Mouse (Mus musculus): ENCODE data around the gene Rasl10a. TPM values are rescaled to one million over a fixed set of nuclear protein-coding genes. Genes with fewer than 3 reads are reported as not detected.

Rasl10a gene
- polyA plus RNA-seq, 1 experiment from 2014 or later, result 0.59 TPM

DNA sequence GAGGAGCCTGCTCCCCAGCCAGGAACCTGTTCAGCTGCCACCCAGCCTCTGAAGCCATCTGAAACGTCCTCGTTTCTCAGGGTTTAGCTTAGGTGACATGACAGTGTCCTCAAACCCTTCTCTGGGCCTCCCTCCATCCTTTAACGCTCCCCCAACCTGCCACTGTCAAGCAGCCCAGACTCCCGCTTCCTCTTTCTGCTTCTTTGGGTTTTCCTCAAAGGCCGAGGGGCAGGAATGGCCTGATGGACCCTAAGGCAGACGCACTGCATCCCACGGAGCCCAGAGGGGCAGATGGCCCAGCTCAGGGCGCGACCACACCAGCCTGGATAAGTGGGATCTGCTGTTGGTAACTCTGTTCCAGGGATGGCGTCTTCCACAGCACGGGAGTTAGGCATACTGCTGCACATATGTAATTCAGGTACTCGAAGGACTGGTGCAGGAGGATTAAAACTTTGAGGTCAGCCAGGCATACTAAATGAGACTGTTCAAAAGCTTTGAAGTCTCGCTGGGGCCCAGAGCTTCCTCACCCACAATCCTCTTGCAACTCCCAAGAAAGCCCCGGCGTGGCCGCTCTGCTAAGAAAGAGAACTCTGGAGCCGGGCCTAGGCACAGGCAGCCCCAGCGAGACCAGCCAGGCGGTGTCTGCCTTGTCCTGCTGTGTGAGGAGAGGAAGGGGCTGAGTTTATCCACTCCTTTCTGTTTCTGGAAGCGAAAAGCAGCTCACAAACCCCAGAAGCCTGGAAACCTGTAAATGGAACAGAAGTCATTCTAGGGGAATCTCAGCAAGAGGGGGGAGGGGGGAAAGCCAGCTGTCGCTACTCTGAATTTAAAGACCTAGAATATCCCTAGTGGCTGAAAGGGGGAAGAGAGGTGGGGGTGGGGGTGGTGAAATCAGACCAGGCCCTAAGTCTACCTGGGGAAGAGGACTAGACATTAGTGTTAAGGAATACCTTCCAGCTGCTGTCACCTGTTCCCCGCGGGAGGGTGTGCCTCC, 1.7 kb upstream of the Rasl10a start:
- no peak for ATAC-seq (ENCODE audit: low FRiP score)
- H3K27ac ChIP-seq, result no peak overlapping the region
- no peak overlapping the region for H3K4me3 ChIP-seq (replicated peaks)
- 19% methylated on average over 23 of the region's 23 CpGs for WGBS
- no peak overlapping the region; the same call in 1 of the 2 replicates for H3K4me2 ChIP-seq
- no peaks in the 10 kb centered on the region for H3K9me3 ChIP-seq
- peaks cover 66% of the 10 kb centered on the region for H3K27me3 ChIP-seq
- H3K4me1 ChIP-seq, result peaks cover 44% of the 10 kb centered on the region
- H3K36me3 ChIP-seq (replicated peaks), result no peaks in the 10 kb centered on the region
- H3K9ac ChIP-seq, result no peak overlapping the region

DNA sequence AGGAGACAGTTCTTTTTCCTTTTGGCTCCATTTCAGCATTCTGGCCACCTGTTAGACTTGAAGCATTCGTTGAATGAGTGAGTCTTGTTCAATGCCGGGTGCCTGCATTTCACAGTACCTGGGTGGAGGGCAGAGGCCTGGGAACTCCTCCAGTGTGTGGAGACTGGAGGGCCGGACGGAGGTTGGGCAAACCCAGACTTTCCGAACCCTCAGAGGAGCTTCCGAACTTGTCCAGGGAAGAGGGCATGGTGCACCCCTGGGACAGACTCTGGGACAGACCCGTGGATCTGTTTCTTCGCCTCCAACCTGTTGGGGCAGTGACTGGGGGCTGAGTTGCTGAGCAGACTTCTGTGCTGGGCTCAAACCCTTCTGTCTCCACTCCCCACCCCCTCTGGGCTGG, 864 bp upstream of the Rasl10a start:
- no peaks in the 10 kb centered on the region for H3K36me3 ChIP-seq (replicated peaks)
- 49% methylated on average over 8 of the region's 8 CpGs for WGBS
- peaks cover 74% of the 10 kb centered on the region for H3K27me3 ChIP-seq
- no peak overlapping the region for H3K4me2 ChIP-seq
- no peak overlapping the region for H3K27ac ChIP-seq
- H3K9ac ChIP-seq, result no peak overlapping the region
- ATAC-seq (ENCODE audit: low FRiP score), result no peak
- H3K9me3 ChIP-seq, result no peaks in the 10 kb centered on the region
- no peak overlapping the region for H3K4me3 ChIP-seq (replicated peaks)
- H3K4me1 ChIP-seq, result peaks cover 53% of the 10 kb centered on the region

DNA sequence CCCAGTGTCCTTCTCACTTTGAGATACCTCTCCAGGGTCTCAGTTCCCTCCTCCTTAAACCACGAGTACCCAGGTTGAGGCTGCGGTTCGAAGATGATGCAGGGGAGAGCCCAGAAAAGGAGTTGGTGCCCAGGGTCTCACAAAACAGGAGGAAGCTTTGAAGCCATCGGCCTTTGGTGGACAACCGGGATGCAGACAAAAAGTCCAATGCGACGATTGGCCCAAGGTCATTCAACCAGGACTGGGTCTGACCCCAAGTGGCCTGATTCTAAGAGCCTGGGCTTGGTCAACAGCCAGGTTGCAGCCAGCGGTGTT, 430 bp upstream of the Rasl10a start:
- Histone ChIP-seq H3K9me3 (no peaks in the 10 kb centered on the region), H3K27ac (no peak overlapping the region), H3K27me3 (peaks cover 78% of the 10 kb centered on the region), H3K4me1 (peaks cover 57% of the 10 kb centered on the region), H3K4me2 (peak overlapping the region; percentile 77), H3K4me3 (replicated peaks) (peak overlapping the region; percentile 47), H3K9ac (peak overlapping the region; percentile 49; the same call in 1 of the 2 replicates), H3K36me3 (replicated peaks) (no peaks in the 10 kb centered on the region)
- 10% methylated on average over 8 of the region's 8 CpGs for WGBS
- ATAC-seq (ENCODE audit: low FRiP score), result no peak

DNA sequence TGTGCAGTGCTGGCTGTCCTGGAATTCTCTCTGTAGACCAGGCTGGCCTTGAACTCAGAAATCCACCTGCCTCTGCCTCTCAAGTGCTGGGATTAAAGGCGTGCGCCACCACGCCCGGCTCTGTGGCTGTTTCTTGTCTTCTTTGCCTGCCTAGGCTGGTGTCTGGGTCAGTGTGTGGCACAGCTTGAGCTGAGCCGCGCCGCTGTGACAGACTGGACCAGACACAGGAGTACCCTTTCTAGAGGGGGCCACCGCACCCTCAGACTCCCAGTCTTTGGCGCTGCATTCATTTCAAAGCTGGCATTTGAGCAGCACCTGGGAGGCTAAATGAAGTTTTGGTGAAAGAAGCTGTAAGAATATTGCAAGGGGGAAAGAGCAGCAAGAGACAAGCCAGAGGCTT, 855 bp downstream of the Rasl10a start:
- H3K4me1 ChIP-seq, result peaks cover 68% of the 10 kb centered on the region
- no peak overlapping the region for H3K4me3 ChIP-seq (replicated peaks)
- no peaks in the 10 kb centered on the region for H3K36me3 ChIP-seq (replicated peaks)
- H3K9ac ChIP-seq, result no peak overlapping the region
- H3K27ac ChIP-seq, result no peak overlapping the region
- no peaks in the 10 kb centered on the region for H3K9me3 ChIP-seq
- peaks cover 91% of the 10 kb centered on the region for H3K27me3 ChIP-seq
- 39% methylated on average over 9 of the region's 9 CpGs for WGBS
- no peak for ATAC-seq (ENCODE audit: low FRiP score)
- H3K4me2 ChIP-seq, result no peak overlapping the region

DNA sequence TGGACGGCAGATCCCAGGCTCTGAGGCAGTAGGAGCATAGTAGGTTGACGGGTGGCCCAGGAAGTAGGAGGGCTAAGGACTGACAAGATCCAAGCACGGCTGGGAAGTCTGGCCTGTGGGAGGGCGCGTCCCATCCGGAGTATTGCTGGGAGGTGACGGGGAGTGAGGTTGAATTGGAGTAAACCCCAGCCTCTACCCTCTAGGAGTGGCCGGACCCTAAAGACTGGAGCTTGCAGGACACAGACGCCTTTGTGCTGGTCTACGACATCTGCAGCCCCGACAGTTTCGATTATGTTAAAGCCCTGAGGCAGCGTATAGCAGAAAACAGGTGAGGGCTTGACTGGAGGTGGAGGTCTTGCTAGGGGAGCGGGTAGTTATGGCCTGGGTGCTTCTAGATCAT, 1.3 kb downstream of the Rasl10a start:
- Histone ChIP-seq H3K4me3 (replicated peaks) (peak overlapping the region; percentile 8; the same call in 1 of the 2 replicates), H3K9ac (no peak overlapping the region), H3K27ac (no peak overlapping the region), H3K36me3 (replicated peaks) (no peaks in the 10 kb centered on the region), H3K4me2 (no peak overlapping the region), H3K27me3 (peaks cover 96% of the 10 kb centered on the region), H3K4me1 (peaks cover 73% of the 10 kb centered on the region), H3K9me3 (no peaks in the 10 kb centered on the region)
- ATAC-seq (ENCODE audit: low FRiP score), result no peak
- WGBS, result 26% methylated on average over 14 of the region's 14 CpGs

DNA sequence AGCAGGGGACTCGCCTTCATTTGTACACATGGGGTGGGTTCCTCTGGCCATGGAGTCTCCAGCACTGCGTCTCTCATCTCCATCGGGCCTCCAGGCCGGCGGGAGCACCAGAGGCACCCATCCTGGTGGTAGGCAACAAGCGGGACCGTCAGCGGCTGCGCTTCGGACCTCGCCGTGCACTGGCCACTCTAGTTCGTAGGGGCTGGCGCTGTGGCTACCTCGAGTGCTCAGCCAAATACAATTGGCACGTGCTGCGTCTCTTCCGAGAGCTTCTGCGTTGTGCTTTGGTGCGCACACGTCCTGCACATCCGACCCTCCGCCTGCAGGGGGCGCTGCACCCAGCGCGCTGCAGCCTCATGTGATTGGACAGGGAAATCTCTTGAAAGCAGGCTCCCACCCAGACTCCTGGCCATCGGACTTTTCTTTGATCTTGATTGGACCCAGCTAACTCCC, 1.8 kb downstream of the Rasl10a start:
- no peak overlapping the region for H3K27ac ChIP-seq
- peak overlapping the region; percentile 8; the same call in 1 of the 2 replicates for H3K4me3 ChIP-seq (replicated peaks)
- no peaks in the 10 kb centered on the region for H3K9me3 ChIP-seq
- H3K4me1 ChIP-seq, result peaks cover 78% of the 10 kb centered on the region
- no peak for ATAC-seq (ENCODE audit: low FRiP score)
- peak overlapping the region; percentile 5; the same call in 1 of the 2 replicates for H3K4me2 ChIP-seq
- no peaks in the 10 kb centered on the region for H3K36me3 ChIP-seq (replicated peaks)
- no peak overlapping the region for H3K9ac ChIP-seq
- WGBS, result 10% methylated on average over 27 of the region's 27 CpGs
- peaks cover 99% of the 10 kb centered on the region for H3K27me3 ChIP-seq

DNA sequence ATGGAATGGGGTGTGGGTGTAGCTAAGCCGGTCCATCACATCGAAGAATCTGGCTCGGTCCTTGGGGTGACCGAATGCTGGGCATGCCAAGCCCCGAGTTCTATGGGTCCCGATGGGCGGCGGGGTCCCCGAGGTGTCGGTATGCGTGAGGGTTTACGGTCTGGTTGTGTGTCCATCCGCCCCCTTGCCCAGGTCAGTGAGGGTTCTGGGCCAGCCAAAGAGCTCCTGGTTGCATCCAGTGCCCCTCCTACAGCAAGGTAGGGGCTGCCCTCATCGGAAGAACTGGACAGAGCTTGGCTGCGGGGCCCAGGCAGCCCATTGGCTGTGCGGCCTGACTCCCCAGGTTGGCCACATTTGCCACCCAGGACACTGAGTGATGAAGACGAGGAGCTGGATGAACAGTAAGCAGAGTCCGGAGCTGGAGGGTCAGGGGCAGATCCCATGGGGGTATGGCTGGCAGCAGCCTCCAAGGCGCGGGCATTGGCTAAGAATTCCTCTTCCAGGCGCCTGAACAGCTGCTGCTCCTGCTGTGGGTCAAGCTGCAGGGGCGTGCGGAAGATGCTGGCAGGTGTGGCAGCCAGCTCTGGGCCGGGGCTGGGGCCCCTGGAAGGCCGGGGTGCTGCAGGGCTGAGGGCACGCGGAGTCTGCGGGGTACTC, 3.0 kb downstream of the Rasl10a start:
- no peaks in the 10 kb centered on the region for H3K9me3 ChIP-seq
- WGBS, result 47% methylated on average over 28 of the region's 28 CpGs
- H3K4me2 ChIP-seq, result peak overlapping the region; percentile 70
- H3K36me3 ChIP-seq (replicated peaks), result no peaks in the 10 kb centered on the region
- no peak overlapping the region for H3K27ac ChIP-seq
- peaks cover 75% of the 10 kb centered on the region for H3K4me1 ChIP-seq
- H3K4me3 ChIP-seq (replicated peaks), result peak overlapping the region; percentile 39
- ATAC-seq (ENCODE audit: low FRiP score), result no peak
- peak overlapping the region; percentile 48; the same call in 1 of the 2 replicates for H3K9ac ChIP-seq
- H3K27me3 ChIP-seq, result peaks cover 90% of the 10 kb centered on the region

DNA sequence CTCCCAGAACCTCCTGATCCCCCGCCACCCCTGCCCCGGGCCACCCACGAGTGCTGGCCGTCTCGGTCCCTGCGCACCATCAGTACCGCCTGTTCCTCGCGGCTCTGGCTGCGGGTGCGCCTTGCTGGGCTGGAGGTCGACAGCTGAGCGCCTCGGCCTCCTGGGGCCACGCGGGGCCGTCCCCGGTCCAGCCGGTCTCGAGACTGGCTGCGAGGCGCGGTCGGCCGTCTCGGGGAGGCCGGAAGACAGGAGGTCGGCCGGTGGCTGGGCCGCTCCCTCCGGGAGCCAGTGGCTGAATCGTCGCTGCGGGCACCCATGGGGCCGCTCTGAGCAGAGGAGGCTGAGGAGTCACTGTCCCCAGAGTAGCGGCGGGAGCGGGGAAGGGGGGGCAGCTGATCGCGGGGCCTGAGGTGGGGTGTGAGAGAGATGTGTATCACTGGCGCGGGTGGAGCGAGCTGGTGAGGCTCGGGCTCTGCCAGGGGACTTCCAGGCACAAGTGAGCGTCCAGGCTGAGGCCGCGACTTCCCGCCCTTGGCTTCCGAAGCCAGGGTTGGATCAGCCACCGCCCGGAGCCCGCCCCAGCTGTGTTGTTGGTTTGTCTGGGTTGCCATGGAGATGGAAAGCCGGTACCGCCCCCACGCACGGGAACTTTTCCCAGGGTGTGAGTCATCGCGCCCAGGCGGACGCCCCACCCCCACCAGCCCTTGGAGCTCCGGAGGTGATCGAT, 3.6 kb downstream of the Rasl10a start:
- peak; percentile 18 for ATAC-seq (ENCODE audit: low FRiP score)
- Histone ChIP-seq H3K4me2 (peak overlapping the region; percentile 70), H3K4me1 (peaks cover 68% of the 10 kb centered on the region), H3K36me3 (replicated peaks) (no peaks in the 10 kb centered on the region), H3K9ac (peak overlapping the region; percentile 48; the same call in 1 of the 2 replicates), H3K9me3 (no peaks in the 10 kb centered on the region), H3K27me3 (peaks cover 83% of the 10 kb centered on the region), H3K27ac (no peak overlapping the region), H3K4me3 (replicated peaks) (peak overlapping the region; percentile 39)
- WGBS, result under 1% methylated on average over 58 of the region's 62 CpGs

DNA sequence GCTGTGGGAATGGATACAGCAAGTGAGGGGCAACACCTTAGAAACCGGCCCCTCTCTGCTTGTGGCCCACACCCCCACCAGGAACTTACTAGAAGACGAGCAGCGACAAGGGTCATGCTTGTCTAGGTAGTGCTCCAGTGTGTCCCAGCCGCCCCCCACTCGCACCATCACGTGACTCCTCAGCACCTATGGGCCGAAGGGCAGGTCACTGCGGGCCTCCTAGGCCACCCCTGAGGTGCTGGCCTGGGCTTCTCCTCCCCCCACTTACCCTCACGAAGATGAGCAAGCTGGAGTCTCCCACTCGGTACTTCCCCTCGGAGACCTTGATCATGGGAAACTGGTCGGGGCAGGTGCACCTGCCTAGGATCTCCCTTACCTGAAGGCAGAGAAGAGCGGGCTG, 4.4 kb downstream of the Rasl10a start:
- peak overlapping the region; percentile 70 for H3K4me2 ChIP-seq
- peak overlapping the region; percentile 48; the same call in 1 of the 2 replicates for H3K9ac ChIP-seq
- H3K4me1 ChIP-seq, result peaks cover 63% of the 10 kb centered on the region
- WGBS, result 11% methylated on average over 13 of the region's 13 CpGs
- H3K4me3 ChIP-seq (replicated peaks), result peak overlapping the region; percentile 39
- peaks cover 3% of the 10 kb centered on the region; the same call in 1 of the 2 replicates for H3K36me3 ChIP-seq (replicated peaks)
- no peak overlapping the region for H3K27ac ChIP-seq
- H3K9me3 ChIP-seq, result no peaks in the 10 kb centered on the region
- H3K27me3 ChIP-seq, result peaks cover 75% of the 10 kb centered on the region
- ATAC-seq (ENCODE audit: low FRiP score), result no peak

DNA sequence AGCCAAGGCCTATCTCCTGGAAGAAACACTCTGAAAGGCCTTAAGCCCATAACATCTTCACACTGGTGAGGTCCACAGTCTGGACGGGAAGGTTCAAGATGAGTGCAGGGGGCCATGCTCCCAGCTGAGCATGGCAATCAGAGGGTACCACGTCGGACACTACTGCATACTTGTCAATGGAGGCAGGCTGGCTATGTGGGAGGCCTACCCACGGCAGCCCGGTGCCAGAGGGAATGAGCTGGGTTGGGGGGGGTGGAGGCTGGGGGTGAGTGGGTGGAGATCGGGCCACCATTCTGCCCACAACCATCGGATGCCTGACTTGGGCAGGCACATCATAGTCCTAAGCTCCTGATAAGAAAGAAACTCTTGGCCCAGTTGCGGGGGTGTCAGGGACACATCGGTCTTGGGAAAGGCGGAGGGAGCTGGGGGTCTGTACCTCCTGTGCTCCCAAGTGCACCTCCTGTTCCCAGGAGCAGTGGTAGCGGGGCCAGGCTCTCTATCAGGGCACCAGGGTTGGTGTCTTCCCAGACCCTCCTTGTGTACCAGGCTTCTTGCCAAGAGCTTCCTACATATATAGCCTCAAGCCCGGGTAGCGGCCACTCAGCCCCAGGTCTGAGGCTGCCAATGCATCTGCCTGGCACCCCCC, 5.1 kb downstream of the Rasl10a start:
- H3K4me3 ChIP-seq (replicated peaks), result no peak overlapping the region
- H3K9ac ChIP-seq, result no peak overlapping the region
- no peak overlapping the region for H3K4me2 ChIP-seq
- ATAC-seq (ENCODE audit: low FRiP score), result no peak
- H3K27ac ChIP-seq, result no peak overlapping the region
- H3K4me1 ChIP-seq, result peaks cover 56% of the 10 kb centered on the region
- no peaks in the 10 kb centered on the region for H3K9me3 ChIP-seq
- WGBS, result 64% methylated on average over 13 of the region's 13 CpGs
- H3K27me3 ChIP-seq, result peaks cover 69% of the 10 kb centered on the region
- H3K36me3 ChIP-seq (replicated peaks), result peaks cover 9% of the 10 kb centered on the region

DNA sequence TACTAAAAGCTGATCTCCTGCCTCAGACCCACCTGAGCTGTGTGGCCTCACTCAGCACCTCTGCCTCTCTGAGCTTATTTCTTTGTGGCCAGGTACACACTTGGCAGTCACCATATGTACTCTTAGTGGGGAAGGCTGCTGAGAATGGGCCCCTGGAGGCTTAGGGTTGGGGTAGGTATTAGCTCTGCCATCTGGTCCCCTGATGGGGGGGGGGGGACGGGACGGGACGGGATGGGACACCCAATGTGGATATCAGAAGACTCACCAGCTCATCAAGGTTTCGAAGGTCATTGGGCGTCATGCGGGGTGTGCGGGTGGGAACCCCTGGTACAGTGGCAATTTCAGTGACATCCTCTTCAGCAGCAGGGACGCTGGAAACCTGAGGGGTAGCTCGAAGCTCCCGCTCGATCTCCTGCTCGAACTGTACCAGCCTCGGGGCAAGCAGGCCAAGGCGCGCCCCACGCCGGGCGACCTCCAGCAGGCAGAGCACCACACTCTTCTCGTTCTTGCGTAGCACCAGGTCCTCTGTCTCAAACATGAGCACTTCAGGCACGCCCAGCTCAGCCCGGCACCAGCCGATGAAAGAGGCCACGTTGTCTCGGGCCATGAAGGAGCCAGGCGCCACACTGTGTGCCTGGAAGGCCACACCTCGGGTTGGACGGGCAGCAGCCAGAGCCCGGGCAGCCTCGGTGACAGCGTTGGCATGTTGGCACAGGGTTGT, 5.8 kb downstream of the Rasl10a start:
- H3K27ac ChIP-seq, result no peak overlapping the region
- ATAC-seq (ENCODE audit: low FRiP score), result no peak
- peak overlapping the region; percentile 71; the same call in 1 of the 2 replicates for H3K9ac ChIP-seq
- peak overlapping the region; percentile 86 for H3K4me2 ChIP-seq
- peaks cover 51% of the 10 kb centered on the region for H3K4me1 ChIP-seq
- peaks cover 61% of the 10 kb centered on the region for H3K27me3 ChIP-seq
- WGBS, result 58% methylated on average over 31 of the region's 31 CpGs
- no peaks in the 10 kb centered on the region for H3K9me3 ChIP-seq
- H3K36me3 ChIP-seq (replicated peaks), result peaks cover 17% of the 10 kb centered on the region
- peak overlapping the region; percentile 71 for H3K4me3 ChIP-seq (replicated peaks)

Data from forebrain, embryonic 12.5 days (tissue).